Mouse (Mus musculus): ENCODE results near the gene Serpina3a. TPM values are rescaled to one million over a fixed set of nuclear protein-coding genes. Genes with fewer than 3 reads are reported as not detected.
A peak's percentile ranks its signal among the peaks of the same experiment; 100 is the strongest.
"Not testable (repeated sequence)": the region's sequence is repeated elsewhere in the genome, so short reads cannot be mapped to it uniquely, and the experiment has no call there.

Serpina3a gene
- not detected in 2 replicates for polyA plus RNA-seq (2012; rRNA removed)

DNA sequence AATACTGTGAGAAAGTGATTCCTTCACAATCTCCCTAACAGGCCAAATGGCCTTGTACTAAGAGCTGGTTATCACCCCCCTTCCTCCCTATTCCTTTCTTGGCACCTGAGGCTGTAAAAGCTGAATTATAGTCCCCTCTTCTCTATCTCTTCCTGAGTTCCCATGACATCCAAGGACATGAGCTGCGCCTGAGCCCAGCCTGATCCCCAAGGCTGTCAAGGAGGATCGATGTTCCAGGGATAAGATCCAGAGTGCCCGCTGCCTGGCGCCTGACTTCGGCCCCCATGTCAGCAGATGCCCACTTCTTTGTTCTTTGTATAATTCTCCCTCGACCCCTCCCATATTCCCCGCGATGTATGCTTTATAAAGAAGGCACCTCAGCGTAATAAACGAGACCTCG lies at the start of gene Serpina3a:
Gene Serpina3a, plus strand, starts transcription at position 392 of the 400 bp plus-strand sequence.
- H3K27ac ChIP-seq (ENCODE audit: insufficient read depth, low read length); H3K4me3 ChIP-seq (ENCODE audit: insufficient read depth, low read length); H3K4me1 ChIP-seq (ENCODE audit: control insufficient read depth, insufficient read depth, low read length): not testable (repeated sequence)

DNA sequence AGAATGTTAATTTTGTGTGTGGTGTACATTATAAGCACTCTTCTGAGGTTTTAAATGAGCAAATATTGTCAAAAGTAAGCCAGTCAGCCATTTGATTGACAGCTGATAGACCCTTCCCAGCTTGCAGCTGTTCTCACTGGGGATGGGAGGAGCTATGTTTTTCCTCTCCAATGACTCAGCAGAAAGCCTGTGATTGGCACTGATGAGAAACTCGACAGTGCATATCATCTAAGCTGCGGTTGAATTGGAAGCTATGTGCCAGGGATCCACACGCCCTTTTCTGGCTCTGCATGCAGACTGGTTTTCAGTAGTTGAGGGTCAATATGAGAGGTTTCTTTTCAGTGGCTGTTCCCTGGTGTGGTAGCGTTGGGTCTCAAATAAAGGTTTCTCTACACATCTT lies 48.0 kb upstream of the Serpina3a start:
- no peak for TF ChIP-seq POLR2A (IDR thresholded peaks at IDR 0.05; ENCODE audit: extremely low read depth, insufficient read depth, low read length)
- TF ChIP-seq CTCF (IDR thresholded peaks at IDR 0.05; ENCODE audit: extremely low read depth, insufficient read depth, low read length), result no peak
- peaks cover 4% of the 10 kb centered on the region; the same call in 1 of the 2 replicates for H3K4me1 ChIP-seq (ENCODE audit: control insufficient read depth, insufficient read depth, low read length)
- H3K4me3 ChIP-seq (ENCODE audit: insufficient read depth, low read length), result no peak overlapping the region
- H3K27ac ChIP-seq (ENCODE audit: insufficient read depth, low read length), result peak overlapping the region; percentile 68; the same call in 1 of the 2 replicates

DNA sequence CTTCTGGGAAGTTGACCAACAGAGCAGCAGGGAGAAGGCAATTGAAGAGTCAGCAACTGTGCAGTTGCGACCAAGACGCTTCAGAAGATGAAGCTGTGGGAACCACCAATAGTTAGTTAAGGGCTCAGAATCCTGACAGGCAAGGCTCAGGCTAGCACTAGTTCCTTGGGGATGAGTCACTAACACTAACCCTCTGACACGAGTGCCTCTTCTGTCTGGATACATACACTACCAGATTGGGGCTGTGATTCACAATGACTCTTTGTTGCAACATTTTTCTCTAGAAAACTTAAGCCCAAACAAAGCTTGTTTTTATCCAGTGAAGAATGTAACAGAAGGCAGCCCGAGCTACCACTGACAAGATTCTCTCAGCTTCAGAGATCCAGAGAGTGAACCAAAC lies 47.5 kb upstream of the Serpina3a start:
- no peak overlapping the region for H3K4me3 ChIP-seq (ENCODE audit: insufficient read depth, low read length)
- TF ChIP-seq CTCF (IDR thresholded peaks at IDR 0.05; ENCODE audit: extremely low read depth, insufficient read depth, low read length), result no peak
- peak overlapping the region; percentile 68; the same call in 1 of the 2 replicates for H3K27ac ChIP-seq (ENCODE audit: insufficient read depth, low read length)

DNA sequence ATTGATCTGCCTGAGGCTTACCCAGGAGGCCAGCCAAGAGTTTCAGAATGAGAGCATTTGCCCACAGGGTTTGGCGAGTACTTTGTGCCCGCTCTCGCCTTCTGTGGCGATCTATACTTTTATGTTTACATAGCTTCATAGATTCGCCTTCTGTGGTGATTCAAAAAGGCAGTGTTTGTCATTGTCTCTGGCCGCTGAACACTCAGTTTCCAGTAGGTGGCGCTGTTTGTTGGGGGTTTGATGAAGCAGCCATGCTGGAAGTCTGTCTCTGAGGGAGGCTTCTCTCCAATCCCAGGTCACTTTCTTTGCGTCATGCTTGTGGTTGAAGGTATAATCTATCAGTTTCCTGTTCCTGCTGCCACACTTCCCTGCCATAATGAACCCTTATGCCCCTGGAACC lies 46.3 kb upstream of the Serpina3a start:
- no peak overlapping the region for H3K4me3 ChIP-seq (ENCODE audit: insufficient read depth, low read length)
- H3K27ac ChIP-seq (ENCODE audit: insufficient read depth, low read length), result no peak overlapping the region
- TF ChIP-seq CTCF (IDR thresholded peaks at IDR 0.05; ENCODE audit: extremely low read depth, insufficient read depth, low read length) (peak; percentile 61), POLR2A (IDR thresholded peaks at IDR 0.05; ENCODE audit: extremely low read depth, insufficient read depth, low read length) (no peak)
- peaks cover 2% of the 10 kb centered on the region; the same call in 1 of the 2 replicates for H3K4me1 ChIP-seq (ENCODE audit: control insufficient read depth, insufficient read depth, low read length)

More for the DNA sequence above, 47.5 kb upstream of the Serpina3a start:
- H3K4me1 ChIP-seq (ENCODE audit: control insufficient read depth, insufficient read depth, low read length), result peaks cover 4% of the 10 kb centered on the region; the same call in 1 of the 2 replicates

DNA sequence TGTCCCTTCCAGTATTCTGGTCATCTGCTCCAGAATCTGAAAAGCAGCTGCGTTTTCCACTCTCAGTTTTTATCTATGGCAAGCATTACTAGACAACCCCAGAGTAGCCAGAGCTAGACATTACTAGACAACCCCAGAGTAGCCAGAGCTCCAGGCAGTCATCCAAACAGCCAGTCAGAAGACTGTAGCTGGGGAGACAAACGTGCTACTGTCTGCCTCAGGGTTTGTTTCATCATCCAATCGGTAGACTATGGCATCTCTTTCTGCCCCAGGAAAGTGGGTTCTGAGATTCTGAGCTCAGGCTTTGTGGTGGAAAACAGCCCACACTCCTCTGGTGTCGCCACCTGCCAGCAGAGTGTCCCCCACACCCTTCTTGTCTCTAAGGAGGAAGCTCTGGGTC lies 45.0 kb upstream of the Serpina3a start:
- no peak overlapping the region for H3K4me3 ChIP-seq (ENCODE audit: insufficient read depth, low read length)
- no peak for TF ChIP-seq POLR2A (IDR thresholded peaks at IDR 0.05; ENCODE audit: extremely low read depth, insufficient read depth, low read length)
- TF ChIP-seq CTCF (IDR thresholded peaks at IDR 0.05; ENCODE audit: extremely low read depth, insufficient read depth, low read length), result no peak
- H3K4me1 ChIP-seq (ENCODE audit: control insufficient read depth, insufficient read depth, low read length), result peaks cover 2% of the 10 kb centered on the region; the same call in 1 of the 2 replicates
- no peak overlapping the region for H3K27ac ChIP-seq (ENCODE audit: insufficient read depth, low read length)

DNA sequence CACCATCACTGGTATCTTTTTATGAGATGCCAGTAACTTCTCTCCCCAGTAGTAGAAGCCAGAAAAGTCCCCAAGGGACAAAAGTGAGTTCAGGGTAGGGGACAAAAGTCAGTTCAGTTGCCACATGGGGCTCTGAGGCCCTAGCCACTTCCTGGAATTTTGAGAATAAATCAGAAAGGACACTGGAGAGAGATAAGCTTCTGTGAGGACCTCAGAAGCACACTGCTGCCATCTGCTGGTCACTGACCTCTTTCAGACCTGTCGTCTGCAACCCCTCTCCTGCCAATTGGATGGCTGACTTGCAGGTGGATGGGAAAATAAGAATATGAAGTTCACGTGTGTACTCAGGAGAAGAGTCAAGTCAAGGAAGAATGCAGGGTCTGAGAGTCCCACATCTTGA lies 42.9 kb upstream of the Serpina3a start:
- H3K4me1 ChIP-seq (ENCODE audit: control insufficient read depth, insufficient read depth, low read length), result peaks cover 3% of the 10 kb centered on the region; the same call in 1 of the 2 replicates
- no peak overlapping the region for H3K27ac ChIP-seq (ENCODE audit: insufficient read depth, low read length)
- H3K4me3 ChIP-seq (ENCODE audit: insufficient read depth, low read length), result no peak overlapping the region
- TF ChIP-seq POLR2A (IDR thresholded peaks at IDR 0.05; ENCODE audit: extremely low read depth, insufficient read depth, low read length) (no peak), CTCF (IDR thresholded peaks at IDR 0.05; ENCODE audit: extremely low read depth, insufficient read depth, low read length) (peak; percentile 88)

DNA sequence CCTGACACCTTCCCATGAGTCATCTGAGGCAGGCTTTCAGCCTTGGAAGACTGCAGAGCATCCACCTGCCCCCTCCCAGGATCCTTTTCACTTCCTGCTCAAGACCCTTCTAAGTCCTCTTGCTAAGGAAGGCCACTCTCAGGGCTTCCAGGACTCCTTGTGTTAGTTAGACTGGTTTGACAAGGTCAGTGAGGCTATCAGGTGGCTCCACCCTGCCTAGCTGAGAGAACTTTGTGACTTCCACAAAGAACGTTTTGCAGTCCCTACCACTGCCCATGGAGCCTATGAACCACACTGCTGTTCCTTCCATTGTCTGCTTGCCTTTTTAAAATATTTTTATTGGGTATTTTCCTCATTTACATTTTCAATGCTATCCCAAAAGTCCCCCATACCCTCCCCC lies 40.8 kb upstream of the Serpina3a start:
- H3K27ac ChIP-seq (ENCODE audit: insufficient read depth, low read length), result no peak overlapping the region

DNA sequence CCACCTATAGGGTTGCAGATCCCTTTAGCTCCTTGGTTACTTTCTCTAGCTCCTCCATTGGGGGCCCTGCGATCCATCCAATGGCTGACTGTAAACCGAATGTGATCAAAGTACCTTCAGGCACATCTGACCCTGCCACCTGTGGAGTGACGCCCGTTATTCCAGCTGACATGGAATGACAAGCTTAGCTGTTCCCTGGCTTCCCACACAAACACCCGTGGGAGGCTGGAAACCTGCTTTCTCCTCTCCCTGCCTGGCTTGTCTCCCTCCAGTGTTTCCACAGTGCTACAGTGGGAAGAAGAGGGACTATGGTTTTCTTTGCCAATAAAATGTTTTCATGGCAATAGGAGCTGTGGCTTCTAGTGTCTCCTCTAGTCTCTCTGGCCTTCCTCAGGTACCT lies 40.2 kb upstream of the Serpina3a start:
- Histone ChIP-seq H3K27ac (ENCODE audit: insufficient read depth, low read length) (no peak overlapping the region), H3K4me3 (ENCODE audit: insufficient read depth, low read length) (no peak overlapping the region), H3K4me1 (ENCODE audit: control insufficient read depth, insufficient read depth, low read length) (0 out of 2 replicates have a peak, but pooled peaks cover 1% of the 10 kb centered on the region)
- TF ChIP-seq CTCF (IDR thresholded peaks at IDR 0.05; ENCODE audit: extremely low read depth, insufficient read depth, low read length), result no peak
- no peak for TF ChIP-seq POLR2A (IDR thresholded peaks at IDR 0.05; ENCODE audit: extremely low read depth, insufficient read depth, low read length)

More for the DNA sequence above, 40.8 kb upstream of the Serpina3a start:
- 0 out of 2 replicates have a peak, but pooled peaks cover 1% of the 10 kb centered on the region for H3K4me1 ChIP-seq (ENCODE audit: control insufficient read depth, insufficient read depth, low read length)
- TF ChIP-seq CTCF (IDR thresholded peaks at IDR 0.05; ENCODE audit: extremely low read depth, insufficient read depth, low read length) (no peak), POLR2A (IDR thresholded peaks at IDR 0.05; ENCODE audit: extremely low read depth, insufficient read depth, low read length) (no peak)
- no peak overlapping the region for H3K4me3 ChIP-seq (ENCODE audit: insufficient read depth, low read length)

DNA sequence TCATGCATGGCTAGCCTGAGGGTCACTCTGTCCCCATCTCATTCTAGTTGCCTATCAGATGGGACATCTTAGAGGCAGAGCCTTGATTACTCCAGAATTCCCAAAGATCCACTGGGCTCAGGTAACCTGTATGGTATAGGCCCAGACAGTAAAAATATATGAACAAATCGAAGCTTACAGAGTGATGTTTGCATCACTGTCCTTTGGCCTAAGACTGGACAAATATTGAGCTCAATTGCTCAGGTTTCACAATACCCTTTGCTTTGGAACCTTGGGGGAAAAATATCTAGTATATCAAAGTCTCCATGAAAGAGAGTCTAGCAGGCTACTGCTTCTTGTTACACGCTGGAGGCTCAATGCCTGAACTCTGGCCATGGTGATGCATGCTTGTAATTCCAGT lies 22.4 kb upstream of the Serpina3a start:
- Histone ChIP-seq H3K27ac (ENCODE audit: insufficient read depth, low read length) (no peak overlapping the region), H3K4me3 (ENCODE audit: insufficient read depth, low read length) (no peak overlapping the region), H3K4me1 (ENCODE audit: control insufficient read depth, insufficient read depth, low read length) (no peaks in the 10 kb centered on the region)
- TF ChIP-seq CTCF (IDR thresholded peaks at IDR 0.05; ENCODE audit: extremely low read depth, insufficient read depth, low read length), result no peak
- TF ChIP-seq POLR2A (IDR thresholded peaks at IDR 0.05; ENCODE audit: extremely low read depth, insufficient read depth, low read length), result no peak

DNA sequence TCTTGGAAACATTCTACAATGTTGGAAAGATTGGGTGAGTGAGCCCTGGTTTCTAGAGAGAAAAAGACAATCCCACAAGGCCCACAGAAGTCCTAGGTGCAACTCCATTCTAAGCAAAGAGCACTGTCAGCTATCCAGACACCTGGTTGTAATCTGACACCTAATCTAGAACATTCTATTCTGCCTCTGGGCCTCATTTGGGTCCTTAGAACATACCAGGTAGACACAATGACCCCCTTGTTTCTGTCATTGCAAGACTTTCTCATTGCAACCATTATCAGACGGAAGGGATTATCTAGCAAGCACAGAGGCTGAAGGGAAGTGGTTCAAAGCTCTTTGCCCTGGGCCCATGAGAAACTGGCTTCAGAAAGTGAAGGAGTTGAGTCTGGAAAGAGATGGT lies 21.2 kb upstream of the Serpina3a start:
- no peak overlapping the region for H3K4me3 ChIP-seq (ENCODE audit: insufficient read depth, low read length)
- no peaks in the 10 kb centered on the region for H3K4me1 ChIP-seq (ENCODE audit: control insufficient read depth, insufficient read depth, low read length)
- TF ChIP-seq POLR2A (IDR thresholded peaks at IDR 0.05; ENCODE audit: extremely low read depth, insufficient read depth, low read length), result no peak
- no peak for TF ChIP-seq CTCF (IDR thresholded peaks at IDR 0.05; ENCODE audit: extremely low read depth, insufficient read depth, low read length)
- H3K27ac ChIP-seq (ENCODE audit: insufficient read depth, low read length), result no peak overlapping the region

Data from cortical plate, adult 2 months (tissue).